Mouse (Mus musculus) limb, embryonic 14.5 days (tissue): Measurements from ENCODE around the gene Frmpd1. TPM values are rescaled to one million over a fixed set of nuclear protein-coding genes. Genes with fewer than 3 reads are reported as not detected.

ENCODE experiments used
- ATAC-seq: fragments of 200-750 bp; cut with Nextera tagmentation; 2 replicates; pipeline ENCODE4 v1.8.0; 2017; ENCODE audit warnings: low read depth, moderate number of reproducible peaks, moderate TSS enrichment; ENCODE audit not compliant: low FRiP score
- DNase-seq: peaks from one replicate; pipeline ENCODE4 v3.0.0-alpha.2; 2015; ENCODE audit warnings: low spot score
- H3K27ac ChIP-seq: fragments of 300-500 bp; sonication (generic); replicated peaks from 2 replicates; pipeline ENCODE4 v1.5.1; 2014; ENCODE audit warnings: low read depth, mild to moderate bottlenecking, low read length, moderate library complexity, mixed read lengths
- H3K27me3 ChIP-seq: fragments of 300-500 bp; sonication (generic); 2 replicates; pipeline ENCODE4 v1.6.1; 2014; ENCODE audit warnings: low read length, mixed read lengths; ENCODE audit not compliant: control insufficient read depth, insufficient read depth
- H3K36me3 ChIP-seq: fragments of 300-500 bp; sonication (generic); 2 replicates; pipeline ENCODE4 v1.6.1; 2014; ENCODE audit warnings: mild to moderate bottlenecking, low read length, moderate library complexity, mixed read lengths; ENCODE audit not compliant: control insufficient read depth, insufficient read depth
- H3K4me1 ChIP-seq: fragments of 300-500 bp; sonication (generic); 2 replicates; pipeline ENCODE4 v1.6.1; 2014; ENCODE audit warnings: antibody characterized with exemption, low read length, mixed read lengths; ENCODE audit not compliant: control insufficient read depth, insufficient read depth
- H3K4me2 ChIP-seq: fragments of 300-500 bp; sonication (generic); replicated peaks from 2 replicates; pipeline ENCODE4 v1.6.1; 2014; ENCODE audit warnings: low read depth, mild to moderate bottlenecking, low read length, moderate library complexity; ENCODE audit not compliant: severe bottlenecking
- H3K4me3 ChIP-seq: fragments of 300-500 bp; sonication (generic); replicated peaks from 2 replicates; pipeline ENCODE4 v1.5.1; 2014; ENCODE audit warnings: low read length
- H3K9ac ChIP-seq: fragments of 300-500 bp; sonication (generic); 2 replicates; pipeline ENCODE4 v1.6.1; 2014; ENCODE audit warnings: mild to moderate bottlenecking, low read depth, low read length, moderate library complexity; ENCODE audit not compliant: severe bottlenecking
- H3K9me3 ChIP-seq: fragments of 300-500 bp; sonication (generic); 2 replicates; pipeline ENCODE4 v1.6.1; 2016; ENCODE audit warnings: low read length; ENCODE audit not compliant: control insufficient read depth
- POLR2A ChIP-seq: fragments of 200-500 bp; IDR thresholded peaks from 2 replicates; pipeline ENCODE4 v1.8.0; 2012; ENCODE audit warnings: inconsistent platforms, mild to moderate bottlenecking, moderate library complexity, borderline replicate concordance; ENCODE audit not compliant: insufficient read depth, insufficient read length; ENCODE audit errors: extremely low read depth
- WGBS: fragments of 180-500 bp; shearing (Covaris S2); extraction: QIAGEN DNeasy Blood & Tissue Kit; methylation state at CpG from one replicate; pipeline ENCODE4 v1.1.7; 2014; 5-methylcytosine and 5-hydroxymethylcytosine counted together
- polyA plus RNA-seq, 2 experiments: library from polyadenylated mRNA; depleted of rRNA in 1 of 2; stranded (reverse) in 1 of 2; unstranded in 1 of 2; fragments of >200 nt; fragmentation: Nextera tagmentation in 1 of 2; extraction: Ambion mirVana in 1 of 2; gene quantifications; 2 replicates each; pipeline versions ENCODE4 v1.2.1 to v1.2.3; 2012 to 2014

Gene Frmpd1
- polyA plus RNA-seq, 2 experiments: 5.0 TPM

GRCm38 (mm10) chr4:45156433-45156832 lies 28.2 kb upstream of the Frmpd1 start:
- DNase-seq (no peak), ATAC-seq (no peak)
- H3K36me3 ChIP-seq: no peaks in the 10 kb centered on the region
- H3K27ac ChIP-seq: no peak overlapping the region
- no peaks in the 10 kb centered on the region for H3K9me3 ChIP-seq
- no peak overlapping the region for H3K4me2 ChIP-seq
- no peak for TF ChIP-seq POLR2A
- H3K9ac ChIP-seq: no peak overlapping the region
- no peaks in the 10 kb centered on the region for H3K4me1 ChIP-seq
- H3K4me3 ChIP-seq: no peak overlapping the region
- 81% methylated on average over 3 of the region's 3 CpGs for WGBS
- no peaks in the 10 kb centered on the region for H3K27me3 ChIP-seq

DNA sequence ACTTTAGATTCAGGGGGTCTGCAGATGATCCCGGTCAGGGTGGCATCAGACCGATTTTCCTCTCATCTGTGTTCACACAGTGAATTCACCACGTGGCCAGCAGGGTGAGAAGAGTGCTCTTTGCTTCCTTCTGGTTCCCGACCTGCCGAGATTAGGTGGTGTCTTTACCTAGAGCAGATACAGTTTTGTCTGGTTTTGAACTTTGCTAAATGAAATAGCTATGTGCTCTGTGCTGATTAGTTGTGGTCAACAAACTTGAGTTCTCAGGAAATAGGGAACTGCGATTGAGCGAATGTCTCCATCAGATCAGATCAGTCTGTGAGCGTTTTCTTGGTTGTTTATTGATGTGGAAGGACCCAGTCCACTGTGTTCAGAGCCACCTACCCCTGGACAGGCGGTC lies 26.1 kb upstream of the Frmpd1 start:
- 68% methylated on average over 9 of the region's 9 CpGs for WGBS
- no peak overlapping the region for H3K4me3 ChIP-seq
- H3K9me3 ChIP-seq: no peaks in the 10 kb centered on the region
- no peak for ATAC-seq
- no peaks in the 10 kb centered on the region for H3K4me1 ChIP-seq
- no peak overlapping the region for H3K4me2 ChIP-seq
- H3K9ac ChIP-seq: no peak overlapping the region
- no peak overlapping the region for H3K27ac ChIP-seq
- no peak for DNase-seq
- no peaks in the 10 kb centered on the region for H3K36me3 ChIP-seq
- no peak for TF ChIP-seq POLR2A
- no peaks in the 10 kb centered on the region for H3K27me3 ChIP-seq

DNA sequence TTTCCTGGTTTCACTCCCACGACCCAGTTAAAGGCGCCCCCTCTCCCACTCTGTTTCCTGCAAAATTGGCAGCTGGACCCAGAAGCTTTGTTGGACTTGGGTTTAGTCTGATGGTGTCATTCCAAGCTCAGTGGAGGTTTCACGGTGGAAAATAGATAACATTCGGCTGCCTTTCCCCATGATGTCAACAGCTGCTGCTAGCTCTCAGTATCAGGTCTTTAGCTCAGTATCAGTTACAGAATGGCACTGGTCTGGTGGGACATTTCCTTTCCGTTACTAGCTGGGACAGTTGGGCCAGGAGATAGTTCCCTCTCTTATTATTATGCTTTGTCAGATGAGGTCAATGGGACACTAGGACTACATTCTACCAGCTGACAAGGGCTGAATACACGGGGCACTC lies 23.9 kb upstream of the Frmpd1 start:
- Histone ChIP-seq H3K27ac (no peak overlapping the region), H3K4me2 (no peak overlapping the region), H3K36me3 (no peaks in the 10 kb centered on the region), H3K27me3 (no peaks in the 10 kb centered on the region), H3K9me3 (no peaks in the 10 kb centered on the region), H3K4me1 (no peaks in the 10 kb centered on the region), H3K9ac (no peak overlapping the region), H3K4me3 (no peak overlapping the region)
- no peak for DNase-seq
- TF ChIP-seq POLR2A: no peak
- 69% methylated on average over 6 of the region's 6 CpGs for WGBS
- peak; percentile 37; the same call in 1 of the 2 replicates for ATAC-seq

DNA sequence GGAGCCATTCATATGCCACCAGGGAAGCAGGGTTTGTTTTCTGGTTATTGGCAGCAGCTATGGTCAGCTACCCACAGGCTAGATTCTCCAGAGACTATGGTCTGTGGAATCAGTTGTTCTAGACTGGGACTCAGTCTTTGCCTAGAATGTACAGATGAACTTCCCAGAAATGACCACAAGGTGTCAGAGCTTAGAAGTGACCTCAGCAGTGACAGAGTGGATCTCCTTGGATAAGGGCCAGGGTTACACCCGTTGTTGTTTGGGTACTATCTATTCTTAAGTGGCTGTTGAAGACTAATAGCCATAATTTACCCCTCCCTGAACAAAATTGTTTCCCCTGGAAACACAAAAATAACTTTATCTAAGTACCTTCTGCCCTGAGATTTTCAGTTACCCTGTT lies 21.0 kb upstream of the Frmpd1 start:
- no peaks in the 10 kb centered on the region for H3K9me3 ChIP-seq
- no peak overlapping the region for H3K9ac ChIP-seq
- H3K27me3 ChIP-seq: no peaks in the 10 kb centered on the region
- H3K4me1 ChIP-seq: no peaks in the 10 kb centered on the region
- no peak overlapping the region for H3K27ac ChIP-seq
- H3K4me3 ChIP-seq: no peak overlapping the region
- no peak overlapping the region for H3K4me2 ChIP-seq
- no peak for ATAC-seq
- no peaks in the 10 kb centered on the region for H3K36me3 ChIP-seq
- TF ChIP-seq POLR2A: no peak
- DNase-seq: no peak
- WGBS: 30% methylated on average over 1 of the region's 1 CpGs

DNA sequence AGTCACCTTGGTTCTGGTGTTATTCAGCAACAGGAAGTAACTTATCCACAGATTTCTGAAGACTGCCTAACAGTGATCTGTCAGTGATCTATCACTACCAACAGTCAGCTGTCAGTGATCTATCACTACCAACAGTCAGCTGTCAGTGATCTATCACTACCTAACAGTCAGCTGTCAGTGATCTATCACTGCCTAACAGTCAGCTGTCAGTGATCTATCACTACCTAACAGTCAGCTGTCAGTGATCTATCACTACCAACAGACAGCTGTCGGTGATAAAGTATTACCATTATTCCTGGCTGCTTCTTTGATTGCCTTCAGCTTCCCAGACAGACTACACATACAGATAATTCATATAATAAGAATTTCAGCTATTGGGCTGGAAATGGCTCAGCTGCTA lies 19.2 kb upstream of the Frmpd1 start:
- no peak overlapping the region for H3K27ac ChIP-seq
- no peak overlapping the region for H3K4me2 ChIP-seq
- H3K9me3 ChIP-seq: no peaks in the 10 kb centered on the region
- no peak overlapping the region for H3K9ac ChIP-seq
- no peaks in the 10 kb centered on the region for H3K27me3 ChIP-seq
- H3K4me3 ChIP-seq: no peak overlapping the region
- ATAC-seq (no peak), DNase-seq (no peak)
- no peaks in the 10 kb centered on the region for H3K36me3 ChIP-seq
- WGBS: 84% methylated on average over 1 of the region's 1 CpGs
- no peak for TF ChIP-seq POLR2A
- H3K4me1 ChIP-seq: no peaks in the 10 kb centered on the region

DNA sequence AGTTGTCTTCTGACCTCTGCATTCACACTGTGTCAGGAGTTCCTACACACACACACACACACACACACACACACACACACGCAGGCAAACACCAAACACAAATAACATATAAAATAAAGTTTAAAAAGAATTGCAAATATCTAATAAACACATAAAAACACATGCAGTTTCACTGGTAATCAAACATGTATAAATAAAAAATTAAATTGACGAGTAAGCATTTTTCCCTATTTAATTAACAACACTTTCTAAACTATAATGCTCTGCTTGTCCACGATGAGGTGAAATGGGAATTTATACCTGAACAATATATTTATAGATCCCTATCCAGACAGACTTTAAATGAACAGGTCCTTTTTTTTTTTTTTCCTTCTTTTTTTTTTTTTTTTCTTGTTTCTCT lies 18.7 kb upstream of the Frmpd1 start:
- H3K4me1 ChIP-seq: no peaks in the 10 kb centered on the region
- ATAC-seq (no peak), DNase-seq (no peak)
- H3K27me3 ChIP-seq: no peaks in the 10 kb centered on the region
- no peak for TF ChIP-seq POLR2A
- WGBS: 75% methylated on average over 3 of the region's 3 CpGs
- no peak overlapping the region for H3K27ac ChIP-seq
- no peak overlapping the region for H3K9ac ChIP-seq
- no peaks in the 10 kb centered on the region for H3K9me3 ChIP-seq
- no peaks in the 10 kb centered on the region for H3K36me3 ChIP-seq
- H3K4me2 ChIP-seq: no peak overlapping the region
- H3K4me3 ChIP-seq: no peak overlapping the region
